Mouse (Mus musculus) cerebellum, postnatal 4 days (tissue): ENCODE results near the gene Olfr1425.
"Not testable (repeated sequence)": the region's sequence is repeated elsewhere in the genome, so short reads cannot be mapped to it uniquely, and the experiment has no call there.

Source experiments
- DNase-seq, 2 experiments: peaks; one replicate each; pipeline ENCODE4 v3.0.0; 2022; ENCODE audit warnings: low spot score in 2 of 2, mixed read lengths in 1 of 2

Gene Olfr1425

GRCm38 (mm10) chr19:12077631-12078030 lies at the start of gene Olfr1425:
Gene Olfr1425 (minus strand): TSS chr19:12077731.
- not testable (repeated sequence) for DNase-seq

DNA sequence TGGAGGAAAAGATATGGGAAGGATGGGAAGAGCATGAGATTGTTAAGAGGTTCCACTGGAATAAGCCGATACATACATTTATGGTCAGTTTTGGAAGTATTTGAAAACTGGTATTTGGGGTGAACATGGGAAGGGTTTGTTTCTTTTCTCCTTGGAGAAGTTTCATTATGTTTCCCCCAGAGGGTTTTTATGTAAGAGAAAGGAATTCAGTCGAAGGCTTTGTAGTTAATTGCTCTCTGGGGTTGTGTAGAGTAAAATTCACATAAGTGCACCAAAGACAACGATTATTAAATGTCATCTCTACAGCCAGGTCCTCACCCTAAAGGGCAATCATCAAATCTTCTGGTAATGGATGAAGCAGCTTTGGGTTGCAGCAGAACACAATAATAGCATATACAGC lies 45.6 kb upstream of the Olfr1425 start, which contains the start of gene Olfr76:
TSS of gene Olfr76 (minus strand) at position 101 of the 400 bp plus-strand sequence.
- DNase-seq, result no peak

DNA sequence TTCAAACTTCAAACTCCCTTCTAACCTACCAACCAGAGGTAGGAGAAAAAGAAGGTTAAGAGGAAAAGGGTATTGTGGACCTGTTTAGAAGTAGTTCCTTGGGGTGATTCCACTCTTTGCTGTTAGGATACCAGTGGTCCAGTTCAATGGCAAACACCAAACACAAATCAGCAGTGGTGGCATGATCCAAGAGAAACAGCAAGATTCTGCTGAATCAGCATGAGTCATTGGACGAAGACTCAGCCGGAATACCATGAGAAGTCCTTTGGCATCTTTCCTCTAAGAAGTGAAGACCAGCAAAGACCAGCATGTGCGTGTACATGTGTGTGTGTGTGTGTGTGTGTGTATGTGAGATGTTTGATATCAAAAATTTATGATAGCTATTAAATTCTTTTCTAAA lies 38.9 kb upstream of the Olfr1425 start:
- no peak for DNase-seq

DNA sequence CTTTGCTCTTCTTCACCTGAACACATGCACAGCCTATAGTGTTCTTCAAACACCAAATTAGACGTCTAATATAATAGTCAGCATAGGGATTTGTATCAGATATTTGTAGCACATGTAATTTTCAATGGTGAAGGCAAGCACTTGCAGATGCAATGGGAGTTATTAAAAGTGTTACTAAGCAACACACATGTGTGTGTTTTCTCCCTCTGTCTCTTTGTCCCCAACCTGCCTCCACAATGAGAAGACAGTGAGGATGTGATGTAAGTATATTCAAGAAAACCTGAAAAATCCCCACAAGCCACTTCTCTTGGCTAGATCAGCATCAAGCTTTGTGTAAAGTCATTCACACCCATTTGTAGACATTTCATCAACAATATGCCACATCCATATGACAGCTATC lies 38.3 kb upstream of the Olfr1425 start, which contains the start of gene Olfr1428:
TSS of gene Olfr1428 (minus strand) at position 101 of the 400 bp plus-strand sequence.
- no peak for DNase-seq

GRCm38 (mm10) chr19:12113807-12114206 lies 36.3 kb upstream of the Olfr1425 start:
- DNase-seq, result no peak

DNA sequence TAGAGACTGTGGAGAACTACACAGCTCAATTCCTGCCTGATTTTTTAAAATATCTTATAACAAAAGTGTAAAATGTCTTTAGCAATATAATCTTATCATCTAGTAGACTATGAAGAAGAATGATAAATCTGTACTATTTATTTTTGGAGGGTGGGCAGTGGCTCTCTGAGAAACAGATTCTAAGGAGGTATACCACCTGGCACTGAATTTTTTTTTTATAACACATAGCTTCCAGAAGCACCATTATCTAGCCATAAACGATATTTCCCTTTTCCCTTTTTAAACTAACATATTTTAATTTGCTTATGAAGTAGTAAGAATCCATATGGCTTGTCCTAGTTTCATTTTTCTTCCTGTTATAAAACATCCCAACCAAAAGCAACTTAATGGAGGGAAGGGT lies 27.0 kb upstream of the Olfr1425 start:
- no peak for DNase-seq

GRCm38 (mm10) chr19:12103234-12103633 lies 25.7 kb upstream of the Olfr1425 start, which contains the start of gene Olfr1427:
Gene Olfr1427 (minus strand): TSS chr19:12103334.
- DNase-seq, result no peak

GRCm38 (mm10) chr19:12091913-12092312 lies 14.4 kb upstream of the Olfr1425 start, which contains the start of gene Olfr1426:
Gene Olfr1426 (minus strand): TSS chr19:12092013.
- DNase-seq, result no peak

- DNase-seq, result not testable (repeated sequence)
Observed at GRCm38 (mm10) chr19:12069546-12069945, 8.0 kb downstream of the Olfr1425 start.

- not testable (repeated sequence) for DNase-seq
Observed at GRCm38 (mm10) chr19:12067806-12068205, 9.7 kb downstream of the Olfr1425 start.

GRCm38 (mm10) chr19:12062582-12062981 lies 14.9 kb downstream of the Olfr1425 start, which contains the start of gene Olfr1424:
Gene Olfr1424 (minus strand): TSS chr19:12062682.
- not testable (repeated sequence) for DNase-seq

DNA sequence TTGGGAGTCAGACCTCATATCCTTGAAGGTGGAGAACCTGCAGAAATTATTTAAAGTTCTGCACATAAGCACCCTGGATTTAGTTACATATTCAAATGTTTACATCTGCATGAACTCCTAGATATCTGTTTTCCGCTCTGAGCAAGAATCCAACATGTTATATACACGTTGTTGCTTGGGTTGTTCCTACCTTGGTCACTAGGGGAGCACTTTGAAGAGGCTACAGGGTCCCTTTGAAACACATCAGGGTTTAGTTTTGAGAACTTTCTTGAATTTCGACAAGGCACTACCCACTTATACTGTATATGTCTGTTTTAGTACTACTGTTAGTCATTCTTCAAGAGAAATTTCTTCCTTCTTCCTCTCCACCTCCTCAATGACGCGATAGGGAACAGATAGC lies 34.4 kb downstream of the Olfr1425 start:
- no peak for DNase-seq

DNA sequence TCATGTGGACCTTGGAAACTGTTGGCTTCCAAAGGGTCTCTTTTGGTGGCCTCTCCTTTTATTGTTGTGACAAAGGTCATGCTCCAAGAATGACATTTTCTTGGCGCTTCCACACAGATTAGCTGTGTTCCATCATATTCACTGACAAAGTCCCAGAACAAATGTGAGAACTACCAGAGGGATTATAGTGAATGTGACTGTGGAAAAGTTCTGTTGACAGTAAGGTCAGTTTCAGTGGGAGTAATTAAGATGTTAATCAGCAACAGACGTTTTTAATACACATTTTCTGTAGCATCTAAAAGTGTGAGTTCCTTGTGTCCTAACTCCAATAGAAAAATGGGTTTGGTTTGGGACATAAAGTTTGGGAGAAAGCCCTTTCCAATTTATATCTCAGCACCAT lies 36.3 kb downstream of the Olfr1425 start, which contains the start of gene Olfr1423:
TSS of gene Olfr1423 (minus strand) at position 101 of the 400 bp plus-strand sequence.
- no peak for DNase-seq

GRCm38 (mm10) chr19:12037727-12038126 lies 39.8 kb downstream of the Olfr1425 start:
- DNase-seq, result no peak

- no peak for DNase-seq
Observed at GRCm38 (mm10) chr19:12026606-12027005, 50.9 kb downstream of the Olfr1425 start.

- DNase-seq, result no peak
Observed at GRCm38 (mm10) chr19:12025333-12025732, 52.2 kb downstream of the Olfr1425 start.

GRCm38 (mm10) chr19:12024149-12024548 lies 53.4 kb downstream of the Olfr1425 start:
- no peak for DNase-seq
